Mouse (Mus musculus) intestine, embryonic 16.5 days (tissue): ENCODE measurements at regions not wholly inside any gene's neighbourhood (a gene's known extent, or its start where the extent isn't known, plus 50 kb on each side); places are given as distances from the start of the nearest gene placed in this dataset.
A peak's percentile ranks its signal among the peaks of the same experiment; 100 is the strongest.

ENCODE experiments used
- ATAC-seq: fragments of 200-750 bp; cut with Nextera tagmentation; 2 replicates; pipeline ENCODE4 v1.8.0; 2017; ENCODE audit warnings: moderate TSS enrichment, moderate library complexity
- H3K27ac ChIP-seq: fragments of 300-500 bp; sonication (generic); 2 replicates; pipeline ENCODE4 v1.5.1; 2014; ENCODE audit warnings: mild to moderate bottlenecking, low read length
- H3K27me3 ChIP-seq: fragments of 300-500 bp; sonication (generic); replicated peaks from 2 replicates; pipeline ENCODE4 v1.6.1; 2014; ENCODE audit warnings: low read length, control low read depth, mixed read lengths; ENCODE audit not compliant: control insufficient read depth, insufficient read depth
- H3K36me3 ChIP-seq: fragments of 300-500 bp; sonication (generic); 2 replicates; pipeline ENCODE4 v1.6.1; 2014; ENCODE audit warnings: low read length, control low read depth; ENCODE audit not compliant: control insufficient read depth, insufficient read depth
- H3K4me1 ChIP-seq: fragments of 300-500 bp; sonication (generic); 2 replicates; pipeline ENCODE4 v1.6.1; 2014; ENCODE audit warnings: low read length, control low read depth, mixed read lengths; ENCODE audit not compliant: control insufficient read depth, insufficient read depth
- H3K4me2 ChIP-seq: fragments of 300-500 bp; sonication (generic); 2 replicates; pipeline ENCODE4 v1.6.1; 2014; ENCODE audit warnings: low read depth, low read length, control low read depth
- H3K4me3 ChIP-seq: fragments of 300-500 bp; sonication (generic); 2 replicates; pipeline ENCODE4 v1.5.1; 2014; ENCODE audit warnings: mild to moderate bottlenecking, low read length
- H3K9ac ChIP-seq: fragments of 300-500 bp; sonication (generic); 2 replicates; pipeline ENCODE4 v1.6.1; 2014; ENCODE audit warnings: low read depth, low read length
- H3K9me3 ChIP-seq: fragments of 300-500 bp; sonication (generic); 2 replicates; pipeline ENCODE4 v1.6.1; 2016; ENCODE audit warnings: low read length, control low read depth; ENCODE audit not compliant: control insufficient read depth
- WGBS: fragments of 180-500 bp; shearing (Covaris S2); extraction: QIAGEN DNeasy Blood & Tissue Kit; methylation state at CpG from one replicate; pipeline ENCODE4 v1.1.7; 2014; 5-methylcytosine and 5-hydroxymethylcytosine counted together

GRCm38 (mm10) chr9:47240950-47241349 lies 242.4 kb downstream of the Gm4791 start:
- no peaks in the 10 kb centered on the region for H3K27me3 ChIP-seq
- H3K4me2 ChIP-seq: no peak overlapping the region
- ATAC-seq: no peak
- WGBS: 88% methylated on average over 8 of the region's 8 CpGs
- no peak overlapping the region for H3K27ac ChIP-seq
- no peaks in the 10 kb centered on the region for H3K4me1 ChIP-seq
- H3K36me3 ChIP-seq: no peaks in the 10 kb centered on the region
- no peaks in the 10 kb centered on the region for H3K9me3 ChIP-seq
- no peak overlapping the region for H3K9ac ChIP-seq
- H3K4me3 ChIP-seq: no peak overlapping the region

- Histone ChIP-seq H3K27ac (no peak overlapping the region), H3K4me2 (no peak overlapping the region), H3K4me3 (no peak overlapping the region), H3K4me1 (no peaks in the 10 kb centered on the region), H3K9me3 (no peaks in the 10 kb centered on the region), H3K27me3 (no peaks in the 10 kb centered on the region), H3K9ac (no peak overlapping the region), H3K36me3 (no peaks in the 10 kb centered on the region)
- no peak for ATAC-seq
- WGBS: 81% methylated on average over 6 of the region's 6 CpGs
Observed at GRCm38 (mm10) chr9:47242051-47242450, 243.5 kb downstream of the Gm4791 start.

GRCm38 (mm10) chr9:47242526-47242925 lies 244.0 kb downstream of the Gm4791 start:
- Histone ChIP-seq H3K9ac (no peak overlapping the region), H3K9me3 (no peaks in the 10 kb centered on the region), H3K27me3 (no peaks in the 10 kb centered on the region), H3K36me3 (no peaks in the 10 kb centered on the region), H3K4me1 (no peaks in the 10 kb centered on the region), H3K4me2 (no peak overlapping the region), H3K4me3 (no peak overlapping the region), H3K27ac (no peak overlapping the region)
- ATAC-seq: no peak
- 70% methylated on average over 8 of the region's 8 CpGs for WGBS

- no peak for ATAC-seq
- WGBS: 71% methylated on average over 3 of the region's 3 CpGs
- no peak overlapping the region for H3K4me2 ChIP-seq
- H3K9me3 ChIP-seq: no peaks in the 10 kb centered on the region
- no peak overlapping the region for H3K27ac ChIP-seq
- H3K27me3 ChIP-seq: no peaks in the 10 kb centered on the region
- no peaks in the 10 kb centered on the region for H3K4me1 ChIP-seq
- no peak overlapping the region for H3K4me3 ChIP-seq
- no peaks in the 10 kb centered on the region for H3K36me3 ChIP-seq
- H3K9ac ChIP-seq: no peak overlapping the region
Observed at GRCm38 (mm10) chr9:47249029-47249428, 250.5 kb downstream of the Gm4791 start.

GRCm38 (mm10) chr9:47251160-47251559 lies 252.6 kb downstream of the Gm4791 start:
- no peak overlapping the region for H3K27ac ChIP-seq
- H3K4me2 ChIP-seq: no peak overlapping the region
- 95% methylated on average over 2 of the region's 2 CpGs for WGBS
- no peak overlapping the region for H3K4me3 ChIP-seq
- no peak for ATAC-seq
- no peaks in the 10 kb centered on the region for H3K27me3 ChIP-seq
- H3K9ac ChIP-seq: no peak overlapping the region
- H3K4me1 ChIP-seq: no peaks in the 10 kb centered on the region
- H3K9me3 ChIP-seq: no peaks in the 10 kb centered on the region
- no peaks in the 10 kb centered on the region for H3K36me3 ChIP-seq

GRCm38 (mm10) chr9:47253836-47254657 lies 255.5 kb downstream of the Gm4791 start:
- Histone ChIP-seq H3K27ac (no peak overlapping the region), H3K27me3 (no peaks in the 10 kb centered on the region), H3K36me3 (no peaks in the 10 kb centered on the region), H3K4me3 (no peak overlapping the region), H3K4me2 (no peak overlapping the region), H3K9ac (no peak overlapping the region), H3K9me3 (no peaks in the 10 kb centered on the region), H3K4me1 (no peaks in the 10 kb centered on the region)
- 47% methylated on average over 13 of the region's 13 CpGs for WGBS
- ATAC-seq: peak; percentile 92

- Histone ChIP-seq H3K9ac (no peak overlapping the region), H3K36me3 (no peaks in the 10 kb centered on the region), H3K4me3 (no peak overlapping the region), H3K9me3 (no peaks in the 10 kb centered on the region), H3K27ac (0 out of 2 replicates have a peak overlapping the region, but pooled peaks have one; percentile 25), H3K27me3 (no peaks in the 10 kb centered on the region), H3K4me1 (peaks cover 3% of the 10 kb centered on the region; the same call in 1 of the 2 replicates), H3K4me2 (no peak overlapping the region)
- 51% methylated on average over 9 of the region's 9 CpGs for WGBS
- ATAC-seq: peak; percentile 46; the same call in 1 of the 2 replicates
Observed at GRCm38 (mm10) chr9:47265946-47266490, 264.0 kb upstream of the Cadm1 start.

- Histone ChIP-seq H3K27ac (0 out of 2 replicates have a peak overlapping the region, but pooled peaks have one; percentile 39), H3K27me3 (no peaks in the 10 kb centered on the region), H3K36me3 (no peaks in the 10 kb centered on the region), H3K9ac (no peak overlapping the region), H3K9me3 (no peaks in the 10 kb centered on the region), H3K4me1 (0 out of 2 replicates have a peak, but pooled peaks cover 3% of the 10 kb centered on the region), H3K4me2 (no peak overlapping the region), H3K4me3 (no peak overlapping the region)
- peak; percentile 83 for ATAC-seq
- 39% methylated on average over 12 of the region's 12 CpGs for WGBS
Observed at GRCm38 (mm10) chr9:47276303-47277005, 253.5 kb upstream of the Cadm1 start.

GRCm38 (mm10) chr9:47279410-47279809 lies 250.6 kb upstream of the Cadm1 start:
- Histone ChIP-seq H3K9me3 (no peaks in the 10 kb centered on the region), H3K27me3 (no peaks in the 10 kb centered on the region), H3K27ac (no peak overlapping the region), H3K4me2 (no peak overlapping the region), H3K9ac (no peak overlapping the region), H3K36me3 (no peaks in the 10 kb centered on the region), H3K4me3 (no peak overlapping the region), H3K4me1 (0 out of 2 replicates have a peak, but pooled peaks cover 3% of the 10 kb centered on the region)
- WGBS: 65% methylated on average over 6 of the region's 6 CpGs
- no peak for ATAC-seq
